Mouse (Mus musculus) T-helper 2 cell (primary cell): ENCODE data around the gene 9130230L23Rik.

ENCODE experiments used
- in situ Hi-C: fragments of 300-600 bp; cut with MboI, MseI; formaldehyde crosslinking; loops from one replicate; pipeline ENCODE4 v1.15.1; 2025; ENCODE audit warnings: high pct_unique_total_duplicates

9130230L23Rik gene

DNA sequence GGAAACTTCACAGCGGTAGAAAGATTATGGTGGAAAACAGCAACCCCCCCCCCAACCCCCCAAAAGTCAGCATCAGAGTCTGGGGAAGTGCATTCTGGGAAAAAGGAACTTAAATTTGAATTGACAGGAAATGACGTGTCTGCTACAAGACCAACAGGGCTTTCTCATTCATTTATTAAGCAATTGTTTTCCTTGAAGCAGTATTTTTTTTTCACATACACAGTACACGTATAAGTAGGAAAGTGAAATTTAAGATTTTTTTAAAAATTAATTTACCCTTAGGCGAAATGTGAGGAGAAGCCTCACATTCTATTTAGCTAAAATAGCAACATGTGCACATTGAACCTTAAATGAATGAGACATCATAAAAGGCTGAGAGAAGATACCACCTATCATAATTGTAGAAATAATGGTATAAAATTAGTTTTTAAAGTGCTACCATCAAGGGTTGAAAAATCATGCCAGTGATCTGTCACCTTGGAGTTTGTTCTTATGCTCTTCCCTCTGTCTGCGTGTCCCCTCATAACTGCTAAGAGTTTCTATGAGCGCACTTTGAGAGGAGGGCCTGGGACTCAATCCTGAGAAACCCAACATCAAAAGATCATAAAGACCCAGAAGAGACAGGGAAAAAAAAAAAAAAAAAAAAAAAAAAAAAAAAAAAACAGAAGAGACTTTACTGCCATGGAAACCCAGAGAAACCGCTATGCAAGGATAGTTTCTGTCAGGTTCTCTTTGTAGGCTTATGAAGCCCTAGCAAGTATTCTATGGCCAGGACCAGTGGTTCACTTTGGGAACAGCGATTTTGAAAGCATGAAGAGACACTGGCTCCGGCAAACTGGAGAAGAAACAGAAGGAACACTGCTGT is 47.7 kb downstream of the 9130230L23Rik start:
- in situ Hi-C loops: loop anchor here (25.0 kb wide), 1 partner anchor 1169 kb away; no protein-coding TSS in a partner anchor

- in situ Hi-C loops: loop anchor here (25.0 kb wide), 1 partner anchor 1168 kb away; no protein-coding TSS in a partner anchor
These were observed 48.5 kb downstream of the 9130230L23Rik start for GRCm38 (mm10) chr5:65955343-65956143.

- in situ Hi-C loops: loop anchor here (25.0 kb wide), 1 partner anchor 1167 kb away; no protein-coding TSS in a partner anchor
These were observed 49.7 kb downstream of the 9130230L23Rik start for GRCm38 (mm10) chr5:65954130-65955080.

DNA sequence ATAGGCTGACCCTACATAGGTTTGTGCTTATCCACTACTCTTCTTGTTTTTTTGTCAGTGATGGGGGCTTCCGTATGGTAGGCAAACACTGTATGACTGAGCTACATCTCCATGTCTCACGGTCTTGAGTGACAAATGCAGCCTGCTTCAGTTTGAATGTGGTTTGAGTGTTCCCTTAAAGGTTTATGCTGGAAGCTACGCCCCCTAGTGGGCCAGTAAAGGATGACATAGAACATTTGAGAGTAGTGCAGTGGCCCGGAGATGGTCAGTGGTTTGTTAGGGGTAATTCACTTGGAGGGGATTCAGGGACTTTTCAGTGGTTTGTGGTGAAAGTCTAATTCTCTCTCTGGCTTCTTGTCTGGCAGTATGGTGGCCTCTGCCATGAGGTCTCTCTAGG is 52.6 kb downstream of the 9130230L23Rik start:
- in situ Hi-C loops: loop anchor here (25.0 kb wide), 1 partner anchor 1164 kb away; no protein-coding TSS in a partner anchor

GRCm38 (mm10) chr5:65950679-65951512 is 53.2 kb downstream of the 9130230L23Rik start:
- in situ Hi-C loops: loop anchor here (25.0 kb wide), 1 partner anchor 1164 kb away; no protein-coding TSS in a partner anchor

GRCm38 (mm10) chr5:65950236-65950635 is 53.8 kb downstream of the 9130230L23Rik start:
- in situ Hi-C loops: loop anchor here (25.0 kb wide), 1 partner anchor 1163 kb away; no protein-coding TSS in a partner anchor

GRCm38 (mm10) chr5:65949822-65950221 is 54.3 kb downstream of the 9130230L23Rik start:
- in situ Hi-C loops: loop anchor here (10.0 to 25.0 kb wide), 2 partner anchors 195 to 1163 kb away; no protein-coding TSS in a partner anchor

DNA sequence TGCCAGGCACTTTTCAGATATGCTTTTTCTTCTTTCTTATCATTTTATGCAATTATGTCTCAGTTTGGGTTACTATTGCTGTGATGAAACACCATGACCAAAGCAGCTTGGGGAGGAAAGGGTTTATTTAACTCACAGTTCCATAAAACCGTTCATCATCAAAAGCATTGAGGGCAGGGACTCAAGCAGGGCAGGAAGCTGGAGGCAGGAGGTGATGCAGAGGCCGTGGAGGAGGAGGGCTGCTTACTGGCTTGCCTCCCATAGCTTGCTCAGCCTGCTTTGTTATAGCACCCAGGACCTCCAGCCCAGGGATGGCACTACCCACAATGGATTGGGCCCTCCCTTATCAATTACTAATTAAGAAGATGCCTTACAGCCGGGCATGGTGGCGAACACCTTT is 62.9 kb downstream of the 9130230L23Rik start:
- in situ Hi-C loops: loop anchor here (10.0 kb wide), 1 partner anchor 186 kb away; no protein-coding TSS in a partner anchor

DNA sequence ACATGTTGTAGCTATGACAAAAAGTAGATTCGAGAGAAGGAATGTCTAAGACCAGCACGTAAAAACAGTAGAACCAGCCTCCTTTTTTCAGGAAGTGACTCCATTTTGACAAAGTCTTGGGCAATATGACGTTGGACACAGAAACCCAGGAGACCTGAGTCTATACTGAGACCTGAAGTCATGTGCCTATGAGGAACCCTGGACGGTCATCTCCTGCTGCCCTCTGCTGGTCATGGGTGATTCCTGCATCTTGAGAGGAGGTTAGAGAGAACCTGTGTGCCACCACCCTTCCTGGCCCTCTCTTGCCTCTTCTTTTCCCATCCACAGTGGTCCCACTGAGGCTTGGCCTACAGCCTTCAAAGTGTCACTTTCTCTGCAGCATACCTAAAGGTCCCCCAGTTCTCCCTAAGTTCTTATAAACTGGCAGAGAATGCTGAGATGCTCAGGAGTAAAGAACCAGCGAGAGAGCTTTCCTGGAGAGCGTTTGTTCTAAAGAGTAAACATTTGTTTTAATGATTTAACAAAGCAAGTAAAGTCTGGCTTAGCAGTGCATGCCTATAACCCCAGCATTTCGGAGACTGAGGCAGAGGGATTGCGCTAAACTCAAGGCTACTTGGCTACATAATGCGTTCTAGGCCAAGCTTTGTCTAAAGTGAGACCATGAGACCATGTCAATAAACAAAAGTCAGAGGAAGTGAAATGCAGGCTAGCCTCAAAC is 65.9 kb downstream of the 9130230L23Rik start:
- in situ Hi-C loops: no loop called here

DNA sequence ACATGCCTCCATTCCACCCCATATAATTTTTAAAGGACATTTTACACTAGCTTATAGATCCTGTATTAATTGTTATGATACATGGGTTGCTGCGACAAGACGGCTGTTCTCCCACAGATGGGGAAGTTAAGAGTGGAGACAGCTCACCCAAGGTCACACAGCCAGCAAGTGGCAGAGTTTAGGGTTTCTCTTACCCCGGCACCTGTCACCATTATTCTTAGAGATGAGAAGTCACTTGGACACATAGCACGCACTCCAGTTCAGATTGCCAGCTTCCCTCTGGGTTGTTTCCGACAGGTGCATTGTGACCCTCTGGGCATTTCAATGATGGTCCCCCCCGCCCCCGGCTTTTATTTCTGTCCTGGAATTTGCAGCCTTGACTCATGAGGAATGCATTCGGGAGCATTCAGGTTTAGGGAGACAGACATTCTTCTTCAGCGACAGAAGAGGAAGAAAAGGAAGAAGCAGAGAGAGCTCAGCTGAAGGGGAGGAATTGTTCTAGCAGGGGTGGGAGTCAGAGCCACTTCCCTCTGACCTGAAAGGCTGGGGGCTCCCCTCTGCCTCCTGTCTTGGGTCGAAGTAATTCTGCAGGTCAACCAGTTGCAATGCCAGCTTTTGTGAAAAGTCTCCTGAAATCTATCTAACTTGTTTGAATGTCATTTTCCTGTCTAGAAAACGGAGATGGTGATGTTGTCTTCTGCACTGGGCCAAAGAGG is 66.9 kb downstream of the 9130230L23Rik start:
- in situ Hi-C loops: no loop called here

DNA sequence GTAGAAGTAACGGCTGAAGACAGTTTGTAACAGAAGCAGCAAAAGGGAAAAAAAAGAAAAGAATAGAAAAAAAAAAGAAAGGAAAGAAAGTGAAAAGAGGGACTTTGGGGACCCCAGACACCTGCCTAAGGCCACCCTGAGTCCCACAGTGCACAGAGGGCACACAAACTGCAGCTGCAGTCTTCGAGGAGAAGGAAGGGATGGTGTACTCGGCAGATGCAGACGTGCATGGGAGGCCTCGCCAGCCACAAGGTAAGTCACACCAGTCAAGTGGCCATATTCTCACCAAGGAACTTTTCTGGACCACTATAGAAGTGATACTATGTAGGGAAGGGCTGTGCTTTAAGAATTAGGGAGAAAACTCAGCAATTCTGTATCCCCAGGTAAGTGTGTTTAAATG is 69.3 kb downstream of the 9130230L23Rik start, which contains the start of gene Chrna9:
Chrna9 (plus strand) TSS at position 139 of the 400 bp plus-strand sequence.
- in situ Hi-C loops: no loop called here

DNA sequence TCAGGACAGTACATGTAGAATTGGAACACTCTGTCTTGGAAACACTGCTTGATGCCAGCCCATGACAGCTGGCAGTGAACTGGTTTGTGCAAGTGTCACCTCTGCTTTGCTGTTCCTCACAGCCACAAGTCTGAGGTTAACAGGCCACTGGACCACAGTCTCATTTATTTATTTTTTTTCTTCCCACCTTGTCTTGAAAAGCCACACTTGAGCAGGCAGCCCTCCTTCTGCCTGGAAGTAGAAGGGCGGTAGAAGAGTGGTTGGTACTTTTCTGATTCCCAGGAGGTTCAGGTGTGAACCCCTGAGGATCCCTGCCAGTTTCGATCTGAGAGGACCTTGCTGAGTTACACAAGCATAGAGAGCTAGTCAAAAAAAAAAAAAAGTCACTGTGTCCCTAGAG is 70.3 kb downstream of the 9130230L23Rik start:
- in situ Hi-C loops: no loop called here

DNA sequence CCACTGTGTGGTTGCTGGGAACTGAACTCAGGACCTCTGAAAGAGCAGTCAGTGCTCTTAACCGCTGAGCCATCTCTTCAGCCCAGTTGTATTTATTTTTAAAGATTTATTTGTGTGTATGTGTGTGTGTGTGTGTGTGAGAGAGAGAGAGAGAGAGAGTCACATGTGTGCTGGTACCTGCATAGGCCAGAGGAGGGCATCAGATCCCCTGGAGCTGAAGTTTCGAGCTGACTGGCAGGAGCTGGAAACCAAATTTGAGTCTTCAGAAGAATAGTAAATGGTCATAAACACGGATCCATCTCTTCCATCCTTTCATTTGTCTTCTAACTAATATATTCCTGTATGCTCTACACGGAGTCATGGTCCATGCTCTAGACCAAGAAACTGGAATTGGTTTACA is 70.8 kb downstream of the 9130230L23Rik start:
- in situ Hi-C loops: no loop called here

- in situ Hi-C loops: no loop called here
These were observed 73.9 kb downstream of the 9130230L23Rik start for GRCm38 (mm10) chr5:65930171-65930570.
